Mouse (Mus musculus) adrenal gland, adult (tissue): Measurements from ENCODE around the gene Bdkrb2.

Experiments
- DNase-seq, 2 experiments: peaks; one replicate each; pipeline ENCODE4 v3.0.0; 2022 to 2023; ENCODE audit warnings: low spot score in 1 of 2; ENCODE audit not compliant: inconsistent age in 2 of 2

Bdkrb2 gene

DNA sequence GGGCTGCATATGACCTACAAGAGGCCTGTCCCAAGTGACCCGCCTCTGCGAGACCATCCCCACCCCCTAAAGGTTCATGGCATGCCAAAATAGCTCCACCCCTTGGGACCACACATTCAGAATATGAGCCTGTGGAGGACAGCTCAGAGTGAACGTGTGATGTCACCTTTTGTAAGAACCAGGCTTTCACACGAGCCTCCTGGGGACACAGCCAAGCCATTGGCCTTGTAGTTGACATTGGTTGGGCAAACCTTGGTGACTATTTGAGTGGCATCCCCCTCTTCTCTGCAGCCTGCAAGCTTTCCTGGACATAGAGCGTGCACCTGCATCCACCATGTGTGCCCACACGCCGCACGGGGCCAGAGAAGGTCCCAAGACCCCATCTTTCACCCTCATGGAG, 24.5 kb downstream of the Bdkrb2 start:
- peak; percentile 25 to 68 for DNase-seq

DNA sequence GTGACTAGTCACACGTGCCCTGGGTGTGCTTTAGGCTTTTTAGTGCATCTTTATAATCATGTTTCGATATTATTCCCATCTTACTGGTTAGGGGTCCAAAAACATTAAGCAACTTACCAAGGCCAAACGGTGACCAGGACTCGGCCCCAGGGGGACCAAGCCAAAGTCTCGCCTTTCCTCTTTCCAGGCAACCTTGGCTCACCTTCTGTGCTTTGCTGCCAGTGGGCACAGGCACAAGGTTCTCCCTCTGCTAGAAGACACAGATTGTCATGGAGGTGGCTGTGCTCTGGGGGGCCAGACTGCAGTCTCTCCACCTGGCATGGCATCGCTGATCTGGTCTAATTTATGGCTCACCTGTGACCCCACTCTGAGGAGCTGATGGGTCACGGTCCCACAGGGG, 27.8 kb downstream of the Bdkrb2 start:
- DNase-seq = no peak

- no peak for DNase-seq
Measured at GRCm38 (mm10) chr12:105592361-105592761, 29.3 kb downstream of the Bdkrb2 start.

- no peak for DNase-seq
Measured at GRCm38 (mm10) chr12:105593471-105593870, 30.4 kb downstream of the Bdkrb2 start.

DNA sequence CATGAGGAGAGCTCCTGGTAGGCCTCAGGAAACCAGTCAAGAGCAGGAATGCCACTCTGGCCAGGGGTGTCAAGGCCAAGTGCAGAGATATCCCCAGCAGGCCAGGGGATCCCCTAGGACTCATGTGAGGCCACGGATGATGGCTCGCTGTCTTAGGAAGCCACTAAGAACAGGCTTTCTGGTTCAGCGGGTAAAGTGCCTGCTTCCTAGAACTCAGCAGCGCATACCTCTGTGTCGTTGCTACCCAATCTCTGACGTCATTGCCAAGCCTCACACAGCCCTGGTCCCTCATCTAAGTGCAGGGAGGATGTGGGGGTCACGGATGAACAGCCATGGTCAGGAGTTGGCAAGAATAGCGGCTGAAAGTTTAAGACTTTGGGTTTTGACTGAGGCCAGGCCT, 34.1 kb downstream of the Bdkrb2 start:
- no peak for DNase-seq

DNA sequence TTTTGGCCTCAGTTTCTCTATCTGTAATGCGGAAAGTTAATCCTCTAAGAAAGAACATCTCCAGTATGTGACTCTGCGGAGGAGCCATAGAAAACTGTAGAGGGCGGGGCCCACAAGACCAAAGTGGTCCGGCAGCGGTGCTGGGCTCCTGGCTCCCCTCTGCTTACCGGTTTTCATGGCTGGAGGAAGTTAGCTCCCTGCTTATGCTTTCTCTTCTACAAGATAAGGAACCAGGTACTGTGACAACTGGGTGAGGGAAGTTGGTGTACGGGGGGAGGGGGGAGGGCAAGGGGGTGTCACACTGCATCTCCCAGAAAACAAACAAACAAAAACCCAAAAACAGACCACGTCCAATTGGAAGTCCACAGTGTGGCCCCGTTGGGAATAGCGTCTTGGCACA, 35.5 kb downstream of the Bdkrb2 start:
- no peak for DNase-seq

DNA sequence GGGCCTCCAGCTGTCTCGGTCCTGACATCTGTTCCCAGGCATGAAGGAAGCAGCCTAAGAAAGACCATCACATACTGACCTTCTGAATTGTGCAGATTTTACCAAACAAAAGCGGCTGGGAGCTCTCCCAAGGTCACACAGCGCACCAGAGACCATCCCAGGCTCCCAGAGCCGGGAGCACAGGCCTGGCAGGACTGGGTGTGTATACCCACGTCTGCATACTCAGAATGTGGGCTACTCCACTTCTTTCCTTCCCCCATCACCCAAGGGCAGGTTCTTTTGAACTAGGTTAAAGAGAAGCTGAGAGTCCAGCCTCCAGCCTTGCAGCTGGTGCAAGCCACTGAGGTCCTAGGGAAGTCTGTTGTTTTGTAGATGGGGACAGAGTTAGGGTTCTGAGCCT, 36.1 kb downstream of the Bdkrb2 start:
- DNase-seq = peak in 1 of 2 experiments; percentile 43

DNA sequence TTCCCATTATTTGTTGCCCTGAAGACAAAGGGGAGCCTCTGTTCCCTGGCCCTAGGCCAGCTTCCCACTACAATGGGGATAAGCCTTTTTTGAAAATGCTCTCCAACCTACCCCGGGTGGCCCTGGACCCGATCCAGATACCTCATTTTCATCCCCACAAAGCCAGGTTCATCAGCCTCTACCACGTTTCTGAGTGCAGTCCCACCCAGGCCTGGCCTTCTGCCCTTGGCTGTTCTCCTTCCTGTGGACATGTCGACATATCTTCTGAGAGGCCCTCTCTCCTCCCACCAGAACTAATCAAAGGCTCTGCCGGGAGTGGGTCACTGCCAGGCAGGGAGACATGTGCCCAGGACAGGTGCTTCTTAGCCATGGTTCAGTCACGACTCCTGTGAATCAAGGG, 38.6 kb downstream of the Bdkrb2 start:
- DNase-seq = no peak

DNA sequence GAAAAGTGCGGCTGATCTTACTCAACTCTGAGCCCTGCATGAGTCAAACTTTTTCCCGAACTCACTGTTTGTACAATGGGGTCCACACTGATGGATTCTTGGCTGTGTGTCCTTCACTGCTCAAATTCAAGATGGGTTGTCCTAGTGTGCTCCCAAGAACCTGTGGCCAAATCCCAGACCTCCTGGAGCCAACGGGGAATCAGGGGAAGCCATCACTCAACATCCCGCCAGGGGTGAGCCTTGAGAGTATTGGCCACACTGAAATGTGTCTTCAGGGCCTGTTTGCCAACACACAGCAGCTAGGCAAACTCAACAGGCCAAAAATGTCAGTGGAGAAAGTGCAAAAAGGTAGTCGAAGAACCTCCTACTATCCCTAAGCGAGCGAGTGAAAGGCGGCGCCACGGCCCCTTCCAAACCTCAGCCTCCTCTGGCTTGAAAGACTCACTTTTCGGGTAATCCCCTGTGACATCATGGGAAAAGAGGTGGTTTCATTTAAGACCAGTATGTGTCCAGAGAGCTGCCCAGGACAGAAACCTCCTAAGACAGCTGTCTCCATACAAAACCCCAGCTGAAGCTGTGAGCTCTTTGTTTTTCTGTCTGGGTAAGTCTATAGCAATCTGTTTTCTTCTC, 39.7 kb downstream of the Bdkrb2 start, which contains the start of gene Bdkrb1:
TSS of gene Bdkrb1 (plus strand) at position 505 of the 630 bp plus-strand sequence.
- no peak for DNase-seq

GRCm38 (mm10) chr12:105603904-105604303, 40.9 kb downstream of the Bdkrb2 start:
- no peak for DNase-seq

DNA sequence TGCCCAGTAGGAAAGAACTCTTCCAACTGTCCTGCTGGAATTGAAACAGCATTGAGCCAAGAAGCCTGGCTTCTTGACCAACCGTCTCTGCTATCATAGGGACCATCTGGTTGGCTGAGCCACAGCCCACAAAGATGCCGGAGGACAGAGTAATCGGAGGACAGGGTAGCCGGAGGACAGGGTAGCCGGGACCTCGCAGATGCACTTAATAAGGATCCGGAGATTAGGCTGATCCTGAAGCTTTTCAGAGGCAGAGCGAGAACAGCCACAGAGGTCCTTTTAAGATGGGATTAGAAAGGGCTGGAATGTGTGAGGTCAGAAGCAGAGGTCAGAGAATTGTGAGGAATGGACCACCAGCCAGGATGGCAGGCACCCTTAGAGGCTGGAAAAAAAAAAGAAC, 42.2 kb downstream of the Bdkrb2 start:
- DNase-seq = no peak

- DNase-seq = no peak
Measured at GRCm38 (mm10) chr12:105606881-105607280, 43.9 kb downstream of the Bdkrb2 start.

DNA sequence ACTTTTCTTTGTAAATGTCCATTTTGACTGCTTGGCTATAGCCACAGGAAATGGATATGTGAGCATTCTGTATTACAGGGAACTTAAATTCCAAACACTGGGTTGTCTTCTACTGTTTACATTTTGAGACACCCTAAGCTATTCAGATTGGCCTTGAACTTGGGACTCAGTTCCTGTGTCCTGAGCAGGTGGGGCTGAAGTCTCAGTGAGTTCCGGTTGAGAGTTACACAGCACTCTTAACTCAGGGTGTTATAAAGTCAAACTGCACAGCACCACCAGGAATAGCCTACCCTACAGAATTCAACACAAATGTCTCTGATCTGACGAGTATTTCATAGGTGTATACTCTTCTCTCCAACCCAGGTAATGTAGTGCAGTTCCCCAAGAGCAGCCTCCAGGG, 48.0 kb downstream of the Bdkrb2 start:
- no peak for DNase-seq

- peak; percentile 28 to 73 for DNase-seq
Measured at GRCm38 (mm10) chr12:105611748-105612147, 48.7 kb downstream of the Bdkrb2 start.

DNA sequence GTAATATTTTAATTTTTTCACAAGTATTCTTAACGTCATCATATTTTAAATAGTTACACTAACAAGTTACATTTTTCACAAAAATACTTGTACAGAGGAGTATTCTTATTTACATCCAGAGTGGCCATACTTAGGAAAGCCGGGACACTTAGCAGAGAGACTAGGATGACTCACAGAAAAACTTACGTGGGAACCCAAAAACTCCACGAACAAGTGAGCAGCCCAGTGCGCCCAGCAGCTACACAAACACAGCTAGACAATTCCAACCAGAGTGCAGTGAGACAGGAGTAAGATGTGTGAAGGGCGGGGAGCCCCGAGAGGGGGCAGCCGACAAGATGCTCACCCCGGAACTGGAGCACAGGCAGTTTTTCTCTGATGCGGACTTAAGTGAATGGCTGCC, 50.5 kb downstream of the Bdkrb2 start:
- no peak for DNase-seq

DNA sequence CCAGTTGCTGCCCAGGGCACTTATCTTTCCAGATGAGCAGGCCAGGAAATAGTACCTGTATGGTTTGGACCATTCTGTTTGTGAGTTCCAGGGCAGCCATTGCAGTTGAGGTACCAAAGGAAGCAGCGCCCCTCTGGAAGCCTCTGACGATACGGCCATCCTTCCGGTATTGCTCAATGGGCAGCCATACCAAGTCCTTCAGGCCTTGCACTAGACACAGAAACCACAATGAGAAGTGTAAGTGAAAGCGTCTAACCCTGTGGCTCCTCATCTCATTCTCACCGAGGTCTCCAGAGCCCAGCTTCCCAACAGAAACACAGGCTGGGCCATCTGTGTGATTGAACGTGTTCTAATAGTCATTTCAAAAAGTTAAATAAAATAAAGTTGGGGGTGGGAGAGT, 59.0 kb downstream of the Bdkrb2 start:
- no peak for DNase-seq

GRCm38 (mm10) chr12:105622981-105623539, 60.0 kb downstream of the Bdkrb2 start:
- DNase-seq = no peak

- DNase-seq = no peak
Measured at GRCm38 (mm10) chr12:105625798-105626197, 62.8 kb downstream of the Bdkrb2 start.

DNA sequence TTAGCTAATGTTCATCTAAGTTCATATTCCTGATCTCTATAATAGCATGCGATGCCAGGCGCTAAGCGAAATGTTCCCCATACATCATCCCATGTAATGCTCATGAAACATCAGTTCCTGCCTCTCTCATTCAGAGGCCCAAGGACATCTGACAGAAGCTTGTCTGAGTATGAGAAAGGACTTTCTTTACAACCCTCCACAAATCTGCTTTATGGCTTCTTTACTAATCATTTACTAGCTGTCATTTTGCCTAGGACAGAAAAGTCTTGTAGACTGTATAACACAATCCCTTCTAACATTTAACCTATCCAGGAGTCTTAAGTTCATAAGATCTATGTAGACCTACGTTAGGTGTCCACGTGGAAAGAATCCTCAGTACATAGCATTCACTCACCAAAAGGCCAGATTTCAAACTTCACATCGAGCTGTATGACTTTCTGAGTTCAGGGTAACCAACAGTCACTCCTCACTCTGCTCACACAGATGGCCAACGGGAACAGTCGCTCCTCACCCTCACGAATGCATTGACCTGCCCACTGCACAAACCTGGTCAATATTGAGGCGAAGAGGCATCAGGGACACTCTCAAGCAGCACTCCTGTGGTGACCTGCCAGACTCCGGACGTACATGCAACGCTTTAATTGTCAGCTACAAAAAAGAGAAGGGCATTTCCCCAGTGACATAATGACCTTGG, 71.5 kb downstream of the Bdkrb2 start:
- DNase-seq = no peak

DNA sequence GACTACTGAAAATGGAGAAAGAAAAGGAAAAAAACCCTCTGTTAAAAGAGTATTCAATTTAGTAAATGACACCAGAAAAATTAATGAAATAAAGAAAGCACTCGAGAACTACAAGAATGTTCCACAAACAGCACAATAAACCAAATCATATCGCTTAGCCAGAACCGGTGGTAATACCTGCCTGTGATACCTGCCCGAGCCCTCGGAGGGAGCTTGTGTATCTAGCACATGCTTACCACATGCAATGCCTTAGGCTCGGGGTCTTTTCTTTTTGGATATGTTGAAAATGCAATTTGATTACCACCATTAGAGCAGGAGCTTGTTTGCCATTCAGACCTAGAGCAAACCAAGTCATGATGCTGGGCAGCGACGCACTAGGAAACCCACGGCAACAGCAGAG, 73.5 kb downstream of the Bdkrb2 start:
- DNase-seq = no peak

DNA sequence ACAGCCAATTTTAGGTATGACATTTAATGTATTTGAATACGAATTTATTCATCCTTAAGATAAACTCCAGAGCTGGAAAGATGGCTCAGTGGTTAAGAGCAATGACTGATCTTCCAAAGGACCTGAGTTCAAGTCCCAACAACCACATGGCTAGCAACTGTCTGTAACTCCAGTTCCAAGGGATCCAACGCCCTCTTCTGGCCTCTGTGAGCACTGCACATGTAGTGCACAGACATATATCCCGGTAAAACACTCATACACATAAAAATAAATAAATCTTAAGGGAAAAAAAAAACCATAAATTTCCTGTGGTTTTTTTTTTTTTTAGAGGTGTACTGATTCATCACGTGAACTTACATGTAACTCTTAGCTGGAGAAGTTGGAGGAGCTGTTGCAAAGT, 74.5 kb downstream of the Bdkrb2 start:
- no peak for DNase-seq

- no peak for DNase-seq
Measured at GRCm38 (mm10) chr12:105642770-105643321, 79.8 kb downstream of the Bdkrb2 start.
